Mouse (Mus musculus): Measurements from ENCODE around the gene Hist1h4m. TPM values are rescaled to one million over a fixed set of nuclear protein-coding genes. Genes with fewer than 3 reads are reported as not detected.
"Not testable (repeated sequence)": the region's sequence is repeated elsewhere in the genome, so short reads cannot be mapped to it uniquely, and the experiment has no call there.

Hist1h4m gene
- polyA plus RNA-seq, 1 experiment from 2014 or later, result not detected

DNA sequence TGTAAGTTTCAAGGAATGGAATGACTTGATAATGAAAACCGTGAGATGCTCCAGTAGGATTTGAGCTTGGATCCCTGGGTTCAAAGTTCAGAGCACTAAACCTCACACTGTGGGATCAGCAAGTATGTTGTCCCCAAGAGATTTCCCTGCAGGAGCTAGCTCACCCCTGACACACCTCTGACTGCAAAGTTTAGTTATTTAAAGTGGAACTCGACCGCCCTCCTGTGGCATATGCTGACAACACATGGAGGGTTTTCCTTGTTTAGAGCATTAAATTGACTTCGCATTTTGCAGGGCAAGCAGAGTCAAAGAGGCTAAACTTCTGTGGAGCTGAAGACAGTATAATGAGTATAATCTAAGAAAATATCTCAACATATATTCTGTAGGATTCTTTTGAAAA lies 8.5 kb upstream of the Hist1h4m start:
- not testable (repeated sequence) for H3K9me3 ChIP-seq (ENCODE audit: control insufficient read depth, low read length); H3K4me3 ChIP-seq (ENCODE audit: low read length); H3K4me1 ChIP-seq (ENCODE audit: control insufficient read depth, insufficient read depth, low read length); H3K36me3 ChIP-seq (ENCODE audit: control insufficient read depth, insufficient read depth, low read length); H3K27me3 ChIP-seq (replicated peaks; ENCODE audit: control insufficient read depth, insufficient read depth, low read length); H3K27ac ChIP-seq (ENCODE audit: low read length); H3K4me2 ChIP-seq (ENCODE audit: low read depth, low read length); H3K9ac ChIP-seq (ENCODE audit: low read depth, low read length)
- WGBS, result no CpG with 5 or more reads among the region's 4 CpGs
- peak; percentile 84 for ATAC-seq

- H3K27ac ChIP-seq (ENCODE audit: low read length); H3K9me3 ChIP-seq (ENCODE audit: control insufficient read depth, low read length); H3K4me2 ChIP-seq (ENCODE audit: low read depth, low read length); H3K27me3 ChIP-seq (replicated peaks; ENCODE audit: control insufficient read depth, insufficient read depth, low read length); H3K4me1 ChIP-seq (ENCODE audit: control insufficient read depth, insufficient read depth, low read length); H3K9ac ChIP-seq (ENCODE audit: low read depth, low read length); H3K36me3 ChIP-seq (ENCODE audit: control insufficient read depth, insufficient read depth, low read length); H3K4me3 ChIP-seq (ENCODE audit: low read length): not testable (repeated sequence)
- WGBS, result no CpG with 5 or more reads among the region's 23 CpGs
- peak; percentile 95 for ATAC-seq
Measured at GRCm38 (mm10) chr13:21810073-21810472, 1.5 kb upstream of the Hist1h4m start, which contains the start of the genes Hist1h2bq and Hist1h2ao. Hist1h2bq (minus strand) TSS chr13:21810197. Hist1h2ao (plus strand) TSS chr13:21810465.

DNA sequence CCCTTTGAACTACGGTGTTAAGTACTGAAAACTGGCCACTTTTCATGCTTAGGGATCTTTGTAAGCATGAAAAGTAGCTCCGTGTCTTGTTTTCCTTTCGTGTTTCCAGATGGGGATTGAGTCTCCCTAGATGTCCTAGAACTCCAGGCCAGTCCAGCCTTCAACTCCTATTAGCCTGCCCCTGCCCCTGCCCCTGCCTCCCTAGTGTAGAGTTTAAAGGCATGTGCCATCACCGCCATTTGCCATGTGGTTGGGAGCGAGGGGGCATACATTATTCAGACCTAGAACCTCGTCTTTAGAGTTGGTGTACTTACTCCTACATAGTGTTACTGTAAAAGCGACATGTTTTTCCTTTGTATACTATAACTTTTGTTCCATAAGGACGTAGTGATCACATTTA lies 472 bp upstream of the Hist1h4m start:
- H3K4me1 ChIP-seq (ENCODE audit: control insufficient read depth, insufficient read depth, low read length); H3K4me3 ChIP-seq (ENCODE audit: low read length); H3K9ac ChIP-seq (ENCODE audit: low read depth, low read length); H3K27ac ChIP-seq (ENCODE audit: low read length); H3K36me3 ChIP-seq (ENCODE audit: control insufficient read depth, insufficient read depth, low read length); H3K9me3 ChIP-seq (ENCODE audit: control insufficient read depth, low read length); H3K4me2 ChIP-seq (ENCODE audit: low read depth, low read length); H3K27me3 ChIP-seq (replicated peaks; ENCODE audit: control insufficient read depth, insufficient read depth, low read length): not testable (repeated sequence)
- WGBS, result no CpG with 5 or more reads among the region's 8 CpGs
- ATAC-seq, result peak; percentile 19

DNA sequence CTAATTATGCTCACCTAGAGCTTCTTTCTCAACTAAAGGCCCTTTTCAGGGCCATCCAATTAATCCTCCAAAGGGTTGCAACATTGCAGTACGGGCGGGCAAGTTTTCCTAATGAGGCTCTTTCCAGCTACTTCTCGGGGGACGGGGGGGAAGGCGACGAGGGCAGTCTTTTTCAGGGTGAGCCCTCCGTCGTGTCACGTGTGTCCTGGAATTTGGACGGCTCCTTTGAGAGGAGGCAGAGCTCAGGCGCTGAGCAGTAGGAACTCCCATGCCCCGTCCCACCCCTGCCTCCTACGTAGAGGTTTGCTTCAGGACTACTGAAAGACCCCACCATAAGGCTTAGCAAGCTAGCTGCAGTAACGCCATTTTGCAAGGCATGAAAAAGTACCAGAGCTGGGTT lies 546 bp downstream of the Hist1h4m start:
- 0% methylated on average over 14 of the region's 14 CpGs for WGBS
- H3K27ac ChIP-seq (ENCODE audit: low read length); H3K4me3 ChIP-seq (ENCODE audit: low read length): not testable (repeated sequence)

GRCm38 (mm10) chr13:21820082-21820890 lies 8.7 kb downstream of the Hist1h4m start:
- not testable (repeated sequence) for H3K9ac ChIP-seq (ENCODE audit: low read depth, low read length); H3K27ac ChIP-seq (ENCODE audit: low read length); H3K4me3 ChIP-seq (ENCODE audit: low read length); H3K27me3 ChIP-seq (replicated peaks; ENCODE audit: control insufficient read depth, insufficient read depth, low read length); H3K36me3 ChIP-seq (ENCODE audit: control insufficient read depth, insufficient read depth, low read length); H3K4me2 ChIP-seq (ENCODE audit: low read depth, low read length); H3K9me3 ChIP-seq (ENCODE audit: control insufficient read depth, low read length); H3K4me1 ChIP-seq (ENCODE audit: control insufficient read depth, insufficient read depth, low read length)
- ATAC-seq, result peak; percentile 42; the same call in 1 of the 2 replicates
- 71% methylated on average over 7 of the region's 16 CpGs for WGBS

More for the DNA sequence above, 546 bp downstream of the Hist1h4m start:
- H3K27me3 ChIP-seq (replicated peaks; ENCODE audit: control insufficient read depth, insufficient read depth, low read length); H3K36me3 ChIP-seq (ENCODE audit: control insufficient read depth, insufficient read depth, low read length); H3K4me1 ChIP-seq (ENCODE audit: control insufficient read depth, insufficient read depth, low read length); H3K9me3 ChIP-seq (ENCODE audit: control insufficient read depth, low read length); H3K9ac ChIP-seq (ENCODE audit: low read depth, low read length); H3K4me2 ChIP-seq (ENCODE audit: low read depth, low read length): not testable (repeated sequence)
- peak; percentile 60 for ATAC-seq

GRCm38 (mm10) chr13:21828511-21828910 lies 17.0 kb downstream of the Hist1h4m start:
- 67% methylated on average over 3 of the region's 3 CpGs for WGBS
- Histone ChIP-seq H3K9ac (ENCODE audit: low read depth, low read length) (no peak overlapping the region), H3K36me3 (ENCODE audit: control insufficient read depth, insufficient read depth, low read length) (no peaks in the 10 kb centered on the region), H3K27ac (ENCODE audit: low read length) (no peak overlapping the region), H3K4me1 (ENCODE audit: control insufficient read depth, insufficient read depth, low read length) (no peaks in the 10 kb centered on the region), H3K4me2 (ENCODE audit: low read depth, low read length) (no peak overlapping the region), H3K27me3 (replicated peaks; ENCODE audit: control insufficient read depth, insufficient read depth, low read length) (no peaks in the 10 kb centered on the region), H3K4me3 (ENCODE audit: low read length) (no peak overlapping the region), H3K9me3 (ENCODE audit: control insufficient read depth, low read length) (no peaks in the 10 kb centered on the region)
- ATAC-seq, result no peak

GRCm38 (mm10) chr13:21830344-21830743 lies 18.8 kb downstream of the Hist1h4m start:
- no peak overlapping the region for H3K9ac ChIP-seq (ENCODE audit: low read depth, low read length)
- no peak overlapping the region for H3K27ac ChIP-seq (ENCODE audit: low read length)
- WGBS, result 89% methylated on average over 10 of the region's 10 CpGs
- no peaks in the 10 kb centered on the region for H3K9me3 ChIP-seq (ENCODE audit: control insufficient read depth, low read length)
- no peak overlapping the region for H3K4me3 ChIP-seq (ENCODE audit: low read length)
- H3K27me3 ChIP-seq (replicated peaks; ENCODE audit: control insufficient read depth, insufficient read depth, low read length), result no peaks in the 10 kb centered on the region
- no peak overlapping the region for H3K4me2 ChIP-seq (ENCODE audit: low read depth, low read length)
- H3K36me3 ChIP-seq (ENCODE audit: control insufficient read depth, insufficient read depth, low read length), result no peaks in the 10 kb centered on the region
- no peaks in the 10 kb centered on the region for H3K4me1 ChIP-seq (ENCODE audit: control insufficient read depth, insufficient read depth, low read length)
- ATAC-seq, result no peak

GRCm38 (mm10) chr13:21831418-21832394 lies 20.2 kb downstream of the Hist1h4m start, which contains the start of gene Hist1h4n:
Hist1h4n (minus strand) TSS chr13:21832196.
- 0 out of 2 replicates have a peak within 1 kb of the TSS, but pooled peaks have one; percentile 9 for H3K4me2 ChIP-seq (ENCODE audit: low read depth, low read length)
- H3K4me1 ChIP-seq (ENCODE audit: control insufficient read depth, insufficient read depth, low read length); H3K27ac ChIP-seq (ENCODE audit: low read length); H3K9me3 ChIP-seq (ENCODE audit: control insufficient read depth, low read length); H3K9ac ChIP-seq (ENCODE audit: low read depth, low read length); H3K36me3 ChIP-seq (ENCODE audit: control insufficient read depth, insufficient read depth, low read length); H3K27me3 ChIP-seq (replicated peaks; ENCODE audit: control insufficient read depth, insufficient read depth, low read length): not testable (repeated sequence)
- ATAC-seq, result peak; percentile 81
- H3K4me3 ChIP-seq (ENCODE audit: low read length), result peak within 1 kb of the TSS; percentile 12; the same call in 1 of the 2 replicates
- 0% methylated on average over 24 of the region's 58 CpGs for WGBS

DNA sequence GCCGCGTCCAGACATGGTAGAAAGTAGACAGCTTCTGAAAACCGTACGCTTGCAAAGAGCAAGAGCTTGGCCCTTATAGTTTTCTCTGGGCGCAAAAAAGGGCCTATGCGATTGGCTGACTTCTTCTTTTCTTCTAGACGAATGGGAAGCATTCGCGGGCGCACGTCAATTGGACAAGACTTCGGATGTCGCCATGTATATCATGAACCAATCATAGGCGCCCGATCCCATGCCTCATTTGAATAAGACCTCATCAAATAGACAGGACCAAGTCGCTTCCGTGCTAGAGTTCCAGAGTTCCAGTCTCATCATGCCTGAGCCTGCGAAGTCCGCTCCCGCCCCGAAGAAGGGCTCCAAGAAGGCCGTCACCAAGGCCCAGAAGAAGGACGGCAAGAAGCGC lies 21.9 kb downstream of the Hist1h4m start, which contains the start of the genes Hist1h2ap and Hist1h2br:
Gene Hist1h2ap (minus strand): TSS at position 47 of the 400 bp plus-strand sequence.
Gene Hist1h2br (plus strand): TSS at position 283 of the 400 bp plus-strand sequence.
- H3K36me3 ChIP-seq (ENCODE audit: control insufficient read depth, insufficient read depth, low read length); H3K4me3 ChIP-seq (ENCODE audit: low read length); H3K27ac ChIP-seq (ENCODE audit: low read length); H3K4me1 ChIP-seq (ENCODE audit: control insufficient read depth, insufficient read depth, low read length); H3K9me3 ChIP-seq (ENCODE audit: control insufficient read depth, low read length); H3K9ac ChIP-seq (ENCODE audit: low read depth, low read length); H3K27me3 ChIP-seq (replicated peaks; ENCODE audit: control insufficient read depth, insufficient read depth, low read length); H3K4me2 ChIP-seq (ENCODE audit: low read depth, low read length): not testable (repeated sequence)
- ATAC-seq, result peak; percentile 92
- WGBS, result no CpG with 5 or more reads among the region's 24 CpGs
